Mouse (Mus musculus) heart, postnatal 0 days (tissue): ENCODE data around the gene Hist1h4f.

Experiments used
- CTCF ChIP-seq: IDR thresholded peaks from 2 replicates; pipeline ENCODE4 v1.5.1; 2016; ENCODE audit warnings: antibody characterized with exemption, control low read depth, low read depth
- EP300 ChIP-seq: IDR thresholded peaks from 2 replicates; pipeline ENCODE4 v1.6.1; 2016; ENCODE audit warnings: antibody characterized with exemption, low read depth

DNA sequence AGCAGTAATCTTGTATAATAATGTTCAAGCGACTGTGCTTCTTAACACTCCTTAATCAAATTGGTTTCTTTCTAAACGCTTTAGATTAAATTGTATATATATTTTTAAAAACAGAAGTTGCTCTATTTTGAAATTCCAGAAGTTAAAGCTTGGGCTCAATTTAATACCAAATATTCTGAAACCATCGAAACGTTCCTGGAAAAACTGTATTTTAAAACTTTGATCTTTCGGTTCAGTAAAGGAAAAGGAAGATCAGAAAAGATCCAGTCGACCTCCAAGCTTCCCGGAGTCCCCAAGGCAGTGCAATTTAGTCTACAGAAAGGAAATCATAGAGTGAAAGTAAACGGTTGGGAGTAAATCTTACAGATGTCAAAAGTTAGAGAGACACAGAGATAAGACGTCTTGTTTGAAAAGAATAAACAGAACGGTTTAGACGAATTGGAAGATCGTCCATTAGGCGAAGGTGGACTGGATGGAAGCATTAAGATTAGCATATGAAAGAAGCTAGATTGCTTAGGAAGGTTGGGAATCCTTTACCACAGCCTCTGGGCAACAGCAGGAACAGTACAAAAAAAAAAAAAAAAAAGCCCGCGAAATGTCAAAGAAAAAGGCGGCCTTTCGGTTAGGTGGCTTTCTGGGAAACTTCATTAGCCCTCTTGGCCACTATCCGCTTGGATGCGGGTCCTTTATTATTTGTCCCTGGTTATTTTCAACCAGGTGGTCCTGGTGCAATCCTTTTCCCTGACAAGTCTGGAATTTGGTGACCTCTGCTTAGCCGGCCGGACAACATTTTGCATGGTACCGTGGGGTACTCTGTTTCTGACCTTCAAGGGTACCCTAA lies 34.9 kb upstream of the Hist1h4f start:
- no peak for TF ChIP-seq EP300
- no peak for TF ChIP-seq CTCF
